Mouse (Mus musculus): ENCODE results near the gene Fam20a. TPM values are rescaled to one million over a fixed set of nuclear protein-coding genes. Genes with fewer than 3 reads are reported as not detected.

The Fam20a gene
- polyA plus RNA-seq, 1 experiment from 2014 or later = 1.8 TPM

- H3K4me3 ChIP-seq = no peak overlapping the region
- no peak overlapping the region for H3K9ac ChIP-seq
- 95% methylated on average over 5 of the region's 5 CpGs for WGBS
Measured at GRCm38 (mm10) chr11:109709501-109709900, 12.6 kb downstream of the Fam20a start.

GRCm38 (mm10) chr11:109708786-109709185 lies 13.3 kb downstream of the Fam20a start:
- H3K4me1 ChIP-seq = no peaks in the 10 kb centered on the region
- H3K4me3 ChIP-seq = no peak overlapping the region
- no peaks in the 10 kb centered on the region for H3K9me3 ChIP-seq
- 91% methylated on average over 4 of the region's 4 CpGs for WGBS
- H3K27me3 ChIP-seq (replicated peaks) = no peaks in the 10 kb centered on the region
- no peak overlapping the region for H3K4me2 ChIP-seq (replicated peaks)
- H3K27ac ChIP-seq = no peak overlapping the region
- H3K36me3 ChIP-seq = no peaks in the 10 kb centered on the region
- no peak for ATAC-seq (ENCODE audit: low FRiP score, low read depth)
- no peak overlapping the region for H3K9ac ChIP-seq

More at GRCm38 (mm10) chr11:109709501-109709900, 12.6 kb downstream of the Fam20a start:
- no peak overlapping the region for H3K27ac ChIP-seq
- no peak for ATAC-seq (ENCODE audit: low FRiP score, low read depth)
- H3K27me3 ChIP-seq (replicated peaks) = no peaks in the 10 kb centered on the region
- H3K4me1 ChIP-seq = no peaks in the 10 kb centered on the region
- H3K4me2 ChIP-seq (replicated peaks) = no peak overlapping the region
- no peaks in the 10 kb centered on the region for H3K9me3 ChIP-seq
- H3K36me3 ChIP-seq = no peaks in the 10 kb centered on the region

- Histone ChIP-seq H3K9me3 (no peaks in the 10 kb centered on the region), H3K27me3 (replicated peaks) (no peaks in the 10 kb centered on the region), H3K36me3 (no peaks in the 10 kb centered on the region), H3K9ac (no peak overlapping the region), H3K4me2 (replicated peaks) (no peak overlapping the region), H3K4me3 (no peak overlapping the region), H3K4me1 (no peaks in the 10 kb centered on the region), H3K27ac (no peak overlapping the region)
- 78% methylated on average over 3 of the region's 3 CpGs for WGBS
- no peak for ATAC-seq (ENCODE audit: low FRiP score, low read depth)
Measured at GRCm38 (mm10) chr11:109707442-109707841, 14.6 kb downstream of the Fam20a start.

GRCm38 (mm10) chr11:109706586-109706985 lies 15.5 kb downstream of the Fam20a start:
- no peak for ATAC-seq (ENCODE audit: low FRiP score, low read depth)
- H3K27ac ChIP-seq = no peak overlapping the region
- no peak overlapping the region for H3K9ac ChIP-seq
- H3K4me3 ChIP-seq = no peak overlapping the region
- no peaks in the 10 kb centered on the region for H3K36me3 ChIP-seq
- H3K4me1 ChIP-seq = no peaks in the 10 kb centered on the region
- no peak overlapping the region for H3K4me2 ChIP-seq (replicated peaks)
- no peaks in the 10 kb centered on the region for H3K27me3 ChIP-seq (replicated peaks)
- no peaks in the 10 kb centered on the region for H3K9me3 ChIP-seq
- 89% methylated on average over 4 of the region's 4 CpGs for WGBS

GRCm38 (mm10) chr11:109706055-109706412 lies 16.0 kb downstream of the Fam20a start:
- H3K9me3 ChIP-seq = no peaks in the 10 kb centered on the region
- no peaks in the 10 kb centered on the region for H3K36me3 ChIP-seq
- H3K4me3 ChIP-seq = no peak overlapping the region
- no peak for ATAC-seq (ENCODE audit: low FRiP score, low read depth)
- H3K9ac ChIP-seq = no peak overlapping the region
- WGBS = 85% methylated on average over 9 of the region's 9 CpGs
- H3K27ac ChIP-seq = no peak overlapping the region
- no peaks in the 10 kb centered on the region for H3K27me3 ChIP-seq (replicated peaks)
- no peak overlapping the region for H3K4me2 ChIP-seq (replicated peaks)
- H3K4me1 ChIP-seq = no peaks in the 10 kb centered on the region

- Histone ChIP-seq H3K9me3 (no peaks in the 10 kb centered on the region), H3K36me3 (no peaks in the 10 kb centered on the region), H3K4me1 (no peaks in the 10 kb centered on the region), H3K9ac (no peak overlapping the region), H3K27ac (no peak overlapping the region), H3K27me3 (replicated peaks) (no peaks in the 10 kb centered on the region), H3K4me2 (replicated peaks) (no peak overlapping the region), H3K4me3 (no peak overlapping the region)
- 89% methylated on average over 9 of the region's 9 CpGs for WGBS
- ATAC-seq (ENCODE audit: low FRiP score, low read depth) = no peak
Measured at GRCm38 (mm10) chr11:109705336-109706054, 16.6 kb downstream of the Fam20a start.

- no peaks in the 10 kb centered on the region for H3K27me3 ChIP-seq (replicated peaks)
- no peak for ATAC-seq (ENCODE audit: low FRiP score, low read depth)
- H3K36me3 ChIP-seq = no peaks in the 10 kb centered on the region
- H3K9ac ChIP-seq = no peak overlapping the region
- no peaks in the 10 kb centered on the region for H3K4me1 ChIP-seq
- H3K9me3 ChIP-seq = no peaks in the 10 kb centered on the region; the same call in 1 of the 2 replicates
- H3K4me2 ChIP-seq (replicated peaks) = no peak overlapping the region
- no peak overlapping the region for H3K4me3 ChIP-seq
- no peak overlapping the region for H3K27ac ChIP-seq
- 91% methylated on average over 22 of the region's 22 CpGs for WGBS
Measured at GRCm38 (mm10) chr11:109704311-109705205, 17.5 kb downstream of the Fam20a start.

GRCm38 (mm10) chr11:109703845-109704244 lies 18.2 kb downstream of the Fam20a start:
- Histone ChIP-seq H3K4me2 (replicated peaks) (no peak overlapping the region), H3K36me3 (no peaks in the 10 kb centered on the region), H3K4me3 (no peak overlapping the region), H3K4me1 (no peaks in the 10 kb centered on the region), H3K9ac (no peak overlapping the region), H3K27ac (no peak overlapping the region), H3K9me3 (no peaks in the 10 kb centered on the region; the same call in 1 of the 2 replicates), H3K27me3 (replicated peaks) (no peaks in the 10 kb centered on the region)
- no peak for ATAC-seq (ENCODE audit: low FRiP score, low read depth)
- WGBS = 78% methylated on average over 9 of the region's 9 CpGs

GRCm38 (mm10) chr11:109702031-109702815 lies 19.9 kb downstream of the Fam20a start:
- WGBS = 54% methylated on average over 10 of the region's 10 CpGs
- H3K36me3 ChIP-seq = no peaks in the 10 kb centered on the region
- H3K4me1 ChIP-seq = no peaks in the 10 kb centered on the region

GRCm38 (mm10) chr11:109700761-109701160 lies 21.3 kb downstream of the Fam20a start:
- Histone ChIP-seq H3K27ac (no peak overlapping the region), H3K36me3 (no peaks in the 10 kb centered on the region), H3K27me3 (replicated peaks) (no peaks in the 10 kb centered on the region), H3K4me3 (no peak overlapping the region), H3K4me1 (no peaks in the 10 kb centered on the region), H3K9ac (no peak overlapping the region), H3K9me3 (no peaks in the 10 kb centered on the region; the same call in 1 of the 2 replicates), H3K4me2 (replicated peaks) (no peak overlapping the region)
- ATAC-seq (ENCODE audit: low FRiP score, low read depth) = no peak
- 76% methylated on average over 6 of the region's 6 CpGs for WGBS

More at GRCm38 (mm10) chr11:109702031-109702815, 19.9 kb downstream of the Fam20a start:
- H3K4me3 ChIP-seq = no peak overlapping the region
- H3K4me2 ChIP-seq (replicated peaks) = no peak overlapping the region
- no peak for ATAC-seq (ENCODE audit: low FRiP score, low read depth)
- H3K9me3 ChIP-seq = no peaks in the 10 kb centered on the region; the same call in 1 of the 2 replicates
- H3K27me3 ChIP-seq (replicated peaks) = no peaks in the 10 kb centered on the region
- H3K9ac ChIP-seq = no peak overlapping the region
- no peak overlapping the region for H3K27ac ChIP-seq

GRCm38 (mm10) chr11:109699784-109700183 lies 22.3 kb downstream of the Fam20a start:
- Histone ChIP-seq H3K4me2 (replicated peaks) (no peak overlapping the region), H3K4me3 (no peak overlapping the region), H3K27ac (no peak overlapping the region), H3K9me3 (no peaks in the 10 kb centered on the region; the same call in 1 of the 2 replicates), H3K9ac (no peak overlapping the region), H3K4me1 (no peaks in the 10 kb centered on the region), H3K36me3 (no peaks in the 10 kb centered on the region), H3K27me3 (replicated peaks) (no peaks in the 10 kb centered on the region)
- WGBS = 69% methylated on average over 2 of the region's 2 CpGs
- no peak for ATAC-seq (ENCODE audit: low FRiP score, low read depth)

- ATAC-seq (ENCODE audit: low FRiP score, low read depth) = no peak
- H3K9ac ChIP-seq = no peak overlapping the region
- H3K36me3 ChIP-seq = no peaks in the 10 kb centered on the region
- H3K4me3 ChIP-seq = no peak overlapping the region
- no peaks in the 10 kb centered on the region for H3K4me1 ChIP-seq
- H3K9me3 ChIP-seq = no peaks in the 10 kb centered on the region; the same call in 1 of the 2 replicates
- 91% methylated on average over 10 of the region's 10 CpGs for WGBS
- H3K4me2 ChIP-seq (replicated peaks) = no peak overlapping the region
- H3K27ac ChIP-seq = no peak overlapping the region
- no peaks in the 10 kb centered on the region for H3K27me3 ChIP-seq (replicated peaks)
Measured at GRCm38 (mm10) chr11:109698740-109699139, 23.3 kb downstream of the Fam20a start.

Data from neural tube, embryonic 12.5 days (tissue).